Mouse (Mus musculus) neural tube, embryonic 14.5 days (tissue): Measurements from ENCODE around the gene Akt3. TPM values are rescaled to one million over a fixed set of nuclear protein-coding genes. Genes with fewer than 3 reads are reported as not detected.
A peak's percentile ranks its signal among the peaks of the same experiment; 100 is the strongest.

ENCODE experiments used
- ATAC-seq: fragments of 200-750 bp; cut with Nextera tagmentation; 2 replicates; pipeline ENCODE4 v1.8.0; 2017; ENCODE audit warnings: low read depth, mild to moderate bottlenecking, moderate TSS enrichment, moderate library complexity
- H3K27ac ChIP-seq: fragments of 300-500 bp; sonication (generic); 2 replicates; pipeline ENCODE4 v1.5.1; 2014; ENCODE audit warnings: low read depth, mild to moderate bottlenecking, control low read depth, low read length, moderate library complexity, mixed read lengths
- H3K27me3 ChIP-seq: fragments of 300-500 bp; sonication (generic); 2 replicates; pipeline ENCODE4 v1.6.1; 2014; ENCODE audit warnings: low read length; ENCODE audit not compliant: control insufficient read depth, insufficient read depth
- H3K36me3 ChIP-seq: fragments of 300-500 bp; sonication (generic); 2 replicates; pipeline ENCODE4 v1.6.1; 2014; ENCODE audit warnings: low read length, mixed read lengths; ENCODE audit not compliant: control insufficient read depth, insufficient read depth
- H3K4me1 ChIP-seq: fragments of 300-500 bp; sonication (generic); 2 replicates; pipeline ENCODE4 v1.6.1; 2014; ENCODE audit warnings: low read length; ENCODE audit not compliant: control insufficient read depth, insufficient read depth
- H3K4me2 ChIP-seq: fragments of 300-500 bp; sonication (generic); 2 replicates; pipeline ENCODE4 v1.6.1; 2014; ENCODE audit warnings: mild to moderate bottlenecking, low read depth, low read length, control low read depth
- H3K4me3 ChIP-seq: fragments of 300-500 bp; sonication (generic); 2 replicates; pipeline ENCODE4 v1.5.1; 2014; ENCODE audit warnings: low read depth, low read length, control low read depth, mixed read lengths
- H3K9ac ChIP-seq: fragments of 300-500 bp; sonication (generic); replicated peaks from 2 replicates; pipeline ENCODE4 v1.6.1; 2014; ENCODE audit warnings: low read depth, mild to moderate bottlenecking, control low read depth, low read length, mixed read lengths
- H3K9me3 ChIP-seq: fragments of 300-500 bp; sonication (generic); 2 replicates; pipeline ENCODE4 v1.6.1; 2016; ENCODE audit warnings: low read length; ENCODE audit not compliant: control insufficient read depth
- WGBS: fragments of 180-500 bp; shearing (Covaris S2); extraction: QIAGEN DNeasy Blood & Tissue Kit; methylation state at CpG from one replicate; pipeline ENCODE4 v1.1.7; 2014; 5-methylcytosine and 5-hydroxymethylcytosine counted together
- polyA plus RNA-seq: library from polyadenylated mRNA; unstranded; fragments of >200 nt; fragmentation: Nextera tagmentation; extraction: Ambion mirVana; gene quantifications from 2 replicates; pipeline ENCODE4 v1.2.1, GENCODE M21; 2014

Gene Akt3
- polyA plus RNA-seq, 1 experiment from 2014 or later, result 24.0 TPM

DNA sequence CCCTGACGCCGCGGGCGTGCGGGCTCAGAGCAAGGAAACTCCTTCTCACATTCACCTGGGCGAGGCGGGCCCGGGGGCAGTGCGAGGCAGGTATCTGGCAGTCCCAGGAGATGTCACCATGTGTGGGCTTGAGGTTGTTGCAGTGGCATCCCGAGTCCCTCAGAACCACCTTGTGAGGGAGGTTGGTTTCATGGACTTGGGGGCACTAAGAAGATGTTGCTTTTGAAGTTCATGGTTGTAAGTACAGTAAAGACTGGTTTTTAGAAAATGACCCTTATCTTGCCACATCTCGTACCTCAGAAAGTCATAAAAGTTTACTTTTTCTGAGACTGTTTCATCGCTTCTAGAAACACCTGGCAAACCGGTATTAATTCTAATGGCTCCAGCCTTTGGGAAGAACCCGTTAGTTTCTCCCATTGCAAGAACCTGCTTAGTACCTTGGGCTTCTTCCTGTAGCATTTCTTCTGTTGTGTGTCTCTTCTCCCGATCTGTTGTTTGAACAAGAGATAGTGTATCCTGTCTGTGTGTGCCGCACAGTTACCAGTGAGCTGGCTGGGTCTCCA, 1.1 kb upstream of the Akt3 start:
- H3K4me2 ChIP-seq, result peak overlapping the region; percentile 96
- peak overlapping the region; percentile 98 for H3K9ac ChIP-seq
- 0 out of 2 replicates have a peak, but pooled peaks cover 3% of the 10 kb centered on the region for H3K4me1 ChIP-seq
- H3K4me3 ChIP-seq, result peak overlapping the region; percentile 77
- H3K27me3 ChIP-seq, result no peaks in the 10 kb centered on the region
- no peaks in the 10 kb centered on the region for H3K36me3 ChIP-seq
- peak overlapping the region; percentile 99 for H3K27ac ChIP-seq
- ATAC-seq, result no peak
- WGBS, result 23% methylated on average over 16 of the region's 16 CpGs
- H3K9me3 ChIP-seq, result no peaks in the 10 kb centered on the region

- peak; percentile 84 for ATAC-seq
- Histone ChIP-seq H3K4me1 (0 out of 2 replicates have a peak, but pooled peaks cover 3% of the 10 kb centered on the region), H3K9me3 (no peaks in the 10 kb centered on the region), H3K27ac (peak overlapping the region; percentile 99), H3K36me3 (no peaks in the 10 kb centered on the region), H3K27me3 (no peaks in the 10 kb centered on the region), H3K4me2 (peak overlapping the region; percentile 96), H3K9ac (peak overlapping the region; percentile 98), H3K4me3 (peak overlapping the region; percentile 77)
- 0% methylated on average over 43 of the region's 86 CpGs for WGBS
Observed at GRCm38 (mm10) chr1:177258343-177259037, 487 bp upstream of the Akt3 start.

GRCm38 (mm10) chr1:177257178-177258033, 597 bp downstream of the Akt3 start:
- H3K27me3 ChIP-seq, result no peaks in the 10 kb centered on the region
- WGBS, result under 1% methylated on average over 47 of the region's 86 CpGs
- H3K4me3 ChIP-seq, result peak overlapping the region; percentile 77
- peak overlapping the region; percentile 98 for H3K9ac ChIP-seq
- peak overlapping the region; percentile 64 for H3K4me2 ChIP-seq
- H3K36me3 ChIP-seq, result no peaks in the 10 kb centered on the region
- peak; percentile 80 for ATAC-seq
- H3K9me3 ChIP-seq, result no peaks in the 10 kb centered on the region
- H3K27ac ChIP-seq, result peak overlapping the region; percentile 99
- H3K4me1 ChIP-seq, result 0 out of 2 replicates have a peak, but pooled peaks cover 3% of the 10 kb centered on the region

- no peaks in the 10 kb centered on the region for H3K27me3 ChIP-seq
- 64% methylated on average over 4 of the region's 4 CpGs for WGBS
- no peaks in the 10 kb centered on the region for H3K4me1 ChIP-seq
- no peak for ATAC-seq
- H3K27ac ChIP-seq, result no peak overlapping the region
- no peak overlapping the region for H3K9ac ChIP-seq
- no peaks in the 10 kb centered on the region for H3K9me3 ChIP-seq
- no peak overlapping the region for H3K4me3 ChIP-seq
- no peak overlapping the region for H3K4me2 ChIP-seq
- H3K36me3 ChIP-seq, result no peaks in the 10 kb centered on the region
Observed at GRCm38 (mm10) chr1:177248638-177249037, 9.4 kb downstream of the Akt3 start.

- no peak overlapping the region for H3K4me3 ChIP-seq
- no peaks in the 10 kb centered on the region for H3K9me3 ChIP-seq
- H3K4me2 ChIP-seq, result no peak overlapping the region
- no peaks in the 10 kb centered on the region for H3K27me3 ChIP-seq
- WGBS, result 87% methylated on average over 2 of the region's 2 CpGs
- no peak for ATAC-seq
- no peak overlapping the region for H3K9ac ChIP-seq
- H3K4me1 ChIP-seq, result no peaks in the 10 kb centered on the region
- H3K36me3 ChIP-seq, result no peaks in the 10 kb centered on the region
- no peak overlapping the region for H3K27ac ChIP-seq
Observed at GRCm38 (mm10) chr1:177238368-177238767, 19.6 kb downstream of the Akt3 start.

DNA sequence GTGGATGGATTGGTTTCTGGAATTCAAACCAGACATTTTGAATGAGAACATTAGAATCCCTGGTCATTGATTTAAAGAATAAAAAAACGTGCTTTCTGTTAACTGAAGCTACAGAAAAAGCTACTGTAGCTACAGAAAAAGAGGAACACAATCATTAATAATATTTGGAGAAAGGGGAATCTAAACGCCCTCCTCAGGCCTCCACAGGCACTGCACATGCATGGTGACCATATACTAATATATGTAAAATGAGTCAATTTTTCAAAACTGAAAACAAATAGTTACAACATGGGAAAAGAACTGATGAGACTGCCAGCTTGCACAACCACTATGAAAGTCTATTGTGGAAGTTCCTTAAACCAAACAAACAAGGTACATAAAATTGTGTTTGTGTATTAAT, 21.3 kb downstream of the Akt3 start:
- 71% methylated on average over 2 of the region's 2 CpGs for WGBS

GRCm38 (mm10) chr1:177236249-177236648, 21.8 kb downstream of the Akt3 start:
- Histone ChIP-seq H3K4me3 (no peak overlapping the region), H3K27me3 (no peaks in the 10 kb centered on the region), H3K4me1 (no peaks in the 10 kb centered on the region)

More for the DNA sequence above, 21.3 kb downstream of the Akt3 start:
- H3K4me1 ChIP-seq, result no peaks in the 10 kb centered on the region
- no peaks in the 10 kb centered on the region for H3K36me3 ChIP-seq
- H3K9me3 ChIP-seq, result no peaks in the 10 kb centered on the region
- no peak overlapping the region for H3K4me2 ChIP-seq
- no peak overlapping the region for H3K4me3 ChIP-seq
- no peak overlapping the region for H3K27ac ChIP-seq
- H3K9ac ChIP-seq, result no peak overlapping the region
- no peak for ATAC-seq
- H3K27me3 ChIP-seq, result no peaks in the 10 kb centered on the region

GRCm38 (mm10) chr1:177234462-177234861, 23.5 kb downstream of the Akt3 start:
- H3K27ac ChIP-seq, result no peak overlapping the region
- no peaks in the 10 kb centered on the region for H3K9me3 ChIP-seq
- no peak for ATAC-seq
- no peak overlapping the region for H3K4me2 ChIP-seq
- H3K27me3 ChIP-seq, result no peaks in the 10 kb centered on the region
- no peaks in the 10 kb centered on the region for H3K36me3 ChIP-seq
- H3K4me1 ChIP-seq, result no peaks in the 10 kb centered on the region
- WGBS, result 95% methylated on average over 5 of the region's 5 CpGs
- H3K4me3 ChIP-seq, result no peak overlapping the region
- H3K9ac ChIP-seq, result no peak overlapping the region

More at GRCm38 (mm10) chr1:177236249-177236648, 21.8 kb downstream of the Akt3 start:
- Histone ChIP-seq H3K36me3 (no peaks in the 10 kb centered on the region), H3K4me2 (no peak overlapping the region), H3K9me3 (no peaks in the 10 kb centered on the region), H3K27ac (no peak overlapping the region), H3K9ac (no peak overlapping the region)
- peak; percentile 49; the same call in 1 of the 2 replicates for ATAC-seq

DNA sequence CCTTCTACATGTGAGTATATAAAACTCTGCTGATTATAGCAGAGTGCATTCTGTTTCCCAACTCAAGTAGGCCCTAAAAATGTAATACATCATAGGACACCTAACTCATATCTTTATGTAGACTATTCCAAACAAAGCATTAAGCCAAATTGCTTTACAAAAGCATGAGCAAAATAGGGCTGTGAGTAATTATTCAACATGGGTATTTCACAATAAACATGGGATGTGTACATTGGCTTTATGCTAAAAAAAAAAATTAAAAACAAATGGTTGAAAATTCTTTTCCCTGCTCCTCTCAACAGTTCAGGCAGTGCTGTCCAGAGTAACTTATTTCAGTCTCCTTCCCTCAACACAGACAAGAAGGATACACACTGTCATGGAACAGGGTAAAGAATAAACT, 26.9 kb downstream of the Akt3 start:
- ATAC-seq, result no peak
- no peak overlapping the region for H3K4me3 ChIP-seq

More for the DNA sequence above, 26.9 kb downstream of the Akt3 start:
- H3K4me2 ChIP-seq, result no peak overlapping the region
- H3K4me1 ChIP-seq, result no peaks in the 10 kb centered on the region
- H3K36me3 ChIP-seq, result no peaks in the 10 kb centered on the region
- no peak overlapping the region for H3K9ac ChIP-seq
- H3K27ac ChIP-seq, result no peak overlapping the region
- H3K27me3 ChIP-seq, result no peaks in the 10 kb centered on the region
- no peaks in the 10 kb centered on the region for H3K9me3 ChIP-seq
